Mouse (Mus musculus): ENCODE measurements at regions not wholly inside any gene's neighbourhood (a gene's known extent, or its start where the extent isn't known, plus 50 kb on each side); places are given as distances from the start of the nearest gene placed in this dataset.
A peak's percentile ranks its signal among the peaks of the same experiment; 100 is the strongest.

GRCm38 (mm10) chr5:45055276-45055959, 255.9 kb upstream of the Ldb2 start:
- no peak for ATAC-seq (ENCODE audit: insufficient number of reproducible peaks, low FRiP score, low TSS enrichment)

- ATAC-seq (ENCODE audit: insufficient number of reproducible peaks, low FRiP score, low TSS enrichment) = no peak
These were observed 249.9 kb upstream of the Ldb2 start for GRCm38 (mm10) chr5:45049410-45049809.

GRCm38 (mm10) chr5:45042914-45043313, 243.4 kb upstream of the Ldb2 start:
- ATAC-seq (ENCODE audit: insufficient number of reproducible peaks, low FRiP score, low TSS enrichment) = no peak

- no peak for ATAC-seq (ENCODE audit: insufficient number of reproducible peaks, low FRiP score, low TSS enrichment)
These were observed 236.9 kb upstream of the Ldb2 start for GRCm38 (mm10) chr5:45036430-45036829.

- no peak for ATAC-seq (ENCODE audit: insufficient number of reproducible peaks, low FRiP score, low TSS enrichment)
These were observed 233.7 kb upstream of the Ldb2 start for GRCm38 (mm10) chr5:45033146-45033545.

GRCm38 (mm10) chr5:45027876-45028275, 228.4 kb upstream of the Ldb2 start:
- no peak for ATAC-seq (ENCODE audit: insufficient number of reproducible peaks, low FRiP score, low TSS enrichment)

GRCm38 (mm10) chr5:45025383-45025782, 225.9 kb upstream of the Ldb2 start:
- no peak for ATAC-seq (ENCODE audit: insufficient number of reproducible peaks, low FRiP score, low TSS enrichment)

- no peak for ATAC-seq (ENCODE audit: insufficient number of reproducible peaks, low FRiP score, low TSS enrichment)
These were observed 208.4 kb upstream of the Ldb2 start for GRCm38 (mm10) chr5:45007930-45008329.

GRCm38 (mm10) chr5:45000996-45001395, 201.5 kb upstream of the Ldb2 start:
- no peak for ATAC-seq (ENCODE audit: insufficient number of reproducible peaks, low FRiP score, low TSS enrichment)

GRCm38 (mm10) chr5:44999032-44999431, 199.6 kb upstream of the Ldb2 start:
- no peak for ATAC-seq (ENCODE audit: insufficient number of reproducible peaks, low FRiP score, low TSS enrichment)

- no peak for ATAC-seq (ENCODE audit: insufficient number of reproducible peaks, low FRiP score, low TSS enrichment)
These were observed 176.1 kb upstream of the Ldb2 start for GRCm38 (mm10) chr5:44975456-44976195.

- no peak for ATAC-seq (ENCODE audit: insufficient number of reproducible peaks, low FRiP score, low TSS enrichment)
These were observed 143.8 kb upstream of the Ldb2 start for GRCm38 (mm10) chr5:44943023-44943921.

GRCm38 (mm10) chr5:44942575-44942974, 143.1 kb upstream of the Ldb2 start:
- ATAC-seq (ENCODE audit: insufficient number of reproducible peaks, low FRiP score, low TSS enrichment) = no peak

GRCm38 (mm10) chr5:44925476-44925875, 126.0 kb upstream of the Ldb2 start:
- ATAC-seq (ENCODE audit: insufficient number of reproducible peaks, low FRiP score, low TSS enrichment) = no peak

GRCm38 (mm10) chr5:44922129-44922775, 122.8 kb upstream of the Ldb2 start:
- no peak for ATAC-seq (ENCODE audit: insufficient number of reproducible peaks, low FRiP score, low TSS enrichment)

- ATAC-seq (ENCODE audit: insufficient number of reproducible peaks, low FRiP score, low TSS enrichment) = no peak
These were observed 118.3 kb upstream of the Ldb2 start for GRCm38 (mm10) chr5:44917816-44918213.

- ATAC-seq (ENCODE audit: insufficient number of reproducible peaks, low FRiP score, low TSS enrichment) = no peak
These were observed 117.8 kb upstream of the Ldb2 start for GRCm38 (mm10) chr5:44917173-44917815.

GRCm38 (mm10) chr5:44902541-44902940, 103.1 kb upstream of the Ldb2 start:
- no peak for ATAC-seq (ENCODE audit: insufficient number of reproducible peaks, low FRiP score, low TSS enrichment)

- no peak for ATAC-seq (ENCODE audit: insufficient number of reproducible peaks, low FRiP score, low TSS enrichment)
These were observed 87.1 kb upstream of the Ldb2 start for GRCm38 (mm10) chr5:44886566-44887070.

GRCm38 (mm10) chr5:44876946-44877345, 77.5 kb upstream of the Ldb2 start:
- peak; percentile 55; the same call in 1 of the 2 replicates for ATAC-seq (ENCODE audit: insufficient number of reproducible peaks, low FRiP score, low TSS enrichment)
